Mouse (Mus musculus) bone marrow, adult 2 months (tissue): ENCODE measurements around the gene Tubd1.

Source experiments
- CTCF ChIP-seq: fragments of 200-500 bp; IDR thresholded peaks from 2 replicates; pipeline ENCODE4 v1.5.1; 2011; ENCODE audit warnings: low read length, control low read depth; ENCODE audit not compliant: control insufficient read depth, insufficient read depth
- POLR2A ChIP-seq: fragments of 200-500 bp; IDR thresholded peaks from 2 replicates; pipeline ENCODE4 v1.6.1; 2011; ENCODE audit warnings: low read depth, mild to moderate bottlenecking, control low read depth, low read length, borderline replicate concordance; ENCODE audit not compliant: control insufficient read depth

DNA sequence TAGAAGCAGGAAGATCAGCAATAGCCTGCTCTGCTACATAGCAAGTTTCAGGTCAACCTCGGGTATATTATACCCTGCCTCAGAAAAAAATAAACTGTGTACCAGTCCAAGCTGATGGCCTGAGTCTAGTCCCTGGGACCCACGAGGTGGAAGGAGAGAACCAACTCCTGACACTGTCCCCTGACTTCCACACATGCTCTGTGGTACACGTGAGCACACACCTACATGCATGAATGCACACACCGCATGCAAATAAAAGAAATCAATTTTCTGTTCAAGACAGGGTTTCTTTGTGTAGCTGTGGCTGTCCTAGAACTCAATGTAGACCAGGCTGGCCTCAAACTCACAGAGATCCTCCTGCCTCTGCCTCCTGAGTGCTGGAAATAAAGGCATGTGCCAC lies 13.5 kb downstream of the Tubd1 start:
- no peak for TF ChIP-seq POLR2A
- TF ChIP-seq CTCF = no peak
